Mouse (Mus musculus) heart, postnatal 4 days (tissue): ENCODE measurements around the gene Ctso. TPM values are rescaled to one million over a fixed set of nuclear protein-coding genes. Genes with fewer than 3 reads are reported as not detected.

Experiments used
- DNase-seq: peaks from one replicate; pipeline ENCODE4 v3.0.0; 2021
- total RNA-seq, 2 experiments: library from RNA; stranded (reverse); gene quantifications; 2 replicates each; pipeline ENCODE4 v1.2.3; 2021

The Ctso gene
- total RNA-seq, 2 experiments from 2014 or later: 7.6 to 8.3 TPM

DNA sequence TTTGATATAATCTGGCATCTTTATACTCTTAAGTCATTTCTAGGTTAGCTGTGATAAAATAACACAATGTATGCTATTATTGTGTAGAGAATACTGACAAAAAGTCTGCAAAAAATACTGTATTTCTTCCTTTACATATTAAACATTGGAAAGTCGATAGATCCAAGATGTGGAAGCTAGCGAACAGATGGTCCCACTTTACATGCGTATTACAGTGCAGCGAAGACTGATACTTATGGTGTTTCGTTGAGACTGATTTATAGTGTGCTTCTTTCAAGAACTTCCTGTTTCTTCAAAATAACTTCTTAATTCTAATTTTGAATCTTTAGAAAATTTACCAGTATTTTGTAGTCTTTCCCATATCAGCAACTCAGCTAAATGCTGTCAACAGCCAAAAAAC is 25.1 kb downstream of the Ctso start:
- DNase-seq: no peak

DNA sequence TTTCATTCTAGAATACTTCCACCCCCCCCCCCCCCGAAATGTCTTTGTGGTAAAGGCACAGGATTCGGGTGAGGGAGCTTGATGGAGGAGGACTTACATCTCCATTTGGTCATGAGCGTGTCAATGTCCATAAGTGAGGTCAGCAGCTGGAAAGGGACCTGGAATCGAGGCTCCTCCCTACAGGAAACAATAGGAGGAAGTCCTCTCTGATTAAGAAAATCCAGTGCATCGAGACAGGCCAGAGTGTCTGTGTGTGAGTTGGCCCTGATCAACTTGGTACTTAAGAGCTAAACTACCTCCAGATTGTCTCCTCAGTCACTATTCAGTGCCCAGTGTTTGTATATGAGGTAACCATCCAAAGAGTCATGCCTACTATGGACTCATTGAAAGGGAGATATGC is 28.9 kb downstream of the Ctso start:
- no peak for DNase-seq

DNA sequence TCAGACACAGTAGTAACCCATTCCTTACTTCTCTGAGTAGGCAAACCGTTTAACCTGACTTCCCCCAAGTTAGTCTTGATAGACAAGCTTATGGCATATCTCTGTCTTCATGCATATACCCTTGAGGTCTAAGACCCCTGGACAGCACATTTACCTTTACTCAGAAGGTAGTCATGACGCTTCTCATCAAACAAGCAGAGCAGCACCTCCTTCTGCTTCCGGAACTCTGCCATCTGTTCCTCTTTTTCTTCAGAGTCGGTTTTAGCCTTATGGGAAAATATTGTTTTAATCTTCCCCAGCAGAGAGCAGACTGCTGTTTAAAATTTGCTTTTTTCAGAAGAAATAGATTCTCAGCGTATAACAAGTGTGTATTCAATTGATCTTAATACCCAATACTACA is 31.4 kb downstream of the Ctso start:
- no peak for DNase-seq

DNA sequence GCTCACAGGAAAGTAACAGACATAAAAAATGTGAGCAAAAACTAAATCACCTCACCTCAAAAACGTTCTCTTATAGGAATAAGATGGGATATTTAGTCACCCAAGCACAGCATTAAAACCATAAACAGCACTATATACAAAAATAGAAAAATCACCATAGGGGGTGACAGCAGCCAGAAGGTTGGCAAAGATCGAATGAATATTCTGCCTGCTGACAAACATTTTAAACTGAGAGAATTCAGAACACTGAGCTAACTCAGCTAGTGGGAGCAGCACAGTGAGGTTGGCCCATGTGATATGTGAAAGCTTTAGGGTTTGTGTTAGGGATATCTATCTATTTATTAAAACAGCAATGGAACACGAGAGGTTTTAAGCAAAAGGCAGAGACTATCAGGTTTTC is 32.2 kb downstream of the Ctso start:
- DNase-seq: no peak

DNA sequence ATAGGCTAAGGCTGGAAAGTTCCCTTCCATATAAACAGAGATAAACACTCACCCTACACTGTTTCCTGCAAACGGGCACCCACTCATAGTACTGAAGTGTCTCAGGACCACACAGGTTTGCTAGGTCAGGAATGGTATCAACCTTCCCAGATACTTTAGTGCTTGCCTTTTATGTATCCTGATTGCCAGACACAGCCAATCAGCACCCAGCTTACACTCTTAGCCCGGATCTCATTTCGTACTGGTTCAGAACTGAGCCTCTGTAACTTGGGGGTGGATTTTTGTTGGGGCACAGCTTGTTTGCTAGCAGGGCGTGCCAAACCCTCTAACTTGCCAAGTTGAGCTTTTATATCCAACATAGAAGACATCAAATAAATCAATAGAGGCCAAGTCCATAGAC is 43.2 kb downstream of the Ctso start:
- DNase-seq: no peak

DNA sequence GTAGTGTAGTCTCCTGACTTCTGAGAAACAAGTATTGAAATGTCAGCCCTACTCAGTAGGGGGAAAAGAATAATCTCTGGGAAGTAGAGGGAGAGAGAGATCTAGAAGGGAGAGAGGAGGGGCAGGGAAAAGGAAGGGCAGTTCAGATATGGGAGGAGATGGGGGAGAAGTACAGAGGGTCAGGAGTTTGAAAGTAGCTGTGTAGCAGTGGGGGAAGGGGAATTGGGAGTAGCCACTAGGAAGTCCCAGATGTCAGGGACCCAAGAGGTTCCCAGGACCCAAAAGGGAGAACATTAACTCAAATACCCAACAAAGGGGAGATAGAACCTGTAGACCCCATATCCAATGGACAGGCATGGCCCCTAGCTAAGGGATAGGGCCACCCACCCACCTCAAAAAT is 43.7 kb downstream of the Ctso start, which contains the start of gene Tdo2:
TSS of gene Tdo2 (minus strand) at position 101 of the 400 bp plus-strand sequence.
- DNase-seq: no peak

DNA sequence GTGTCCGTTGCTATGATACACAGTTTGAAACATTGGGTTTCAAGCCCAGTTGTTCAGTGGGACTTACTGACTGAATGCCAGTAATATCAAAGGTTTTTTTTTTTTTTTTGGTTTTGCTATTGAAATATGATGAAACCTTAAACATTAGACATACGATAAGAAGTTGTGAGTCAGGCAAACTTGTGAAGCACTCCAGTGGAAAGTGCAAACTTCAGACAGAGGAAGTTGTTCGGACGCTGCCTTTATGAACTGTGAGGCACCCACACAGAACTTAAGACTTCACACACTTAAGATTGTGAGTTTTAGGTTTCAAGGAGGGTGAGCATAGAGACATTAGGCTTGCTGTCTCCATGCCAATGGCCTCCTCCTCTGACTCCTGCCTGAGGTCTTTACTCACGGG is 49.2 kb downstream of the Ctso start:
- DNase-seq: no peak

DNA sequence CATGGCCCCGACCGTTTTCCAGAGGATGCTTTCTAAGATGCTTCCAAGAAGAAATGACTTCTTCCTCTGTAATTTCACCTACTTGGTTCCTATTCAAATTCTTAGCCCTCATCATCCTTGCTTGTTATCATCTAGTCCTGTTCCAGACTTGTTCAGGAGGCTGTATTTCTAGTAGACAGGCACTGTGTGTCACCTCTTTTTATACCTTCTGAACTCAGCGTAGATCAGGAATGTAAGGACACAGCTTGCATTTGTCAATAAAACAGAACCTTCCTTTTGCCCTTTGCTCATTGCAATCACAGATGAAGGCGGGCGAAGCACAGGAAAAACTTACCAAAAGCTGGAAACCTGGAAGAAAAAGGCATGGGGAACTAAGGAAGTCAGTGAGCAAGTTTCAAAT is 49.6 kb downstream of the Ctso start, which contains the start of gene Asic5:
TSS of gene Asic5 (plus strand) at position 301 of the 400 bp plus-strand sequence.
- DNase-seq: no peak

DNA sequence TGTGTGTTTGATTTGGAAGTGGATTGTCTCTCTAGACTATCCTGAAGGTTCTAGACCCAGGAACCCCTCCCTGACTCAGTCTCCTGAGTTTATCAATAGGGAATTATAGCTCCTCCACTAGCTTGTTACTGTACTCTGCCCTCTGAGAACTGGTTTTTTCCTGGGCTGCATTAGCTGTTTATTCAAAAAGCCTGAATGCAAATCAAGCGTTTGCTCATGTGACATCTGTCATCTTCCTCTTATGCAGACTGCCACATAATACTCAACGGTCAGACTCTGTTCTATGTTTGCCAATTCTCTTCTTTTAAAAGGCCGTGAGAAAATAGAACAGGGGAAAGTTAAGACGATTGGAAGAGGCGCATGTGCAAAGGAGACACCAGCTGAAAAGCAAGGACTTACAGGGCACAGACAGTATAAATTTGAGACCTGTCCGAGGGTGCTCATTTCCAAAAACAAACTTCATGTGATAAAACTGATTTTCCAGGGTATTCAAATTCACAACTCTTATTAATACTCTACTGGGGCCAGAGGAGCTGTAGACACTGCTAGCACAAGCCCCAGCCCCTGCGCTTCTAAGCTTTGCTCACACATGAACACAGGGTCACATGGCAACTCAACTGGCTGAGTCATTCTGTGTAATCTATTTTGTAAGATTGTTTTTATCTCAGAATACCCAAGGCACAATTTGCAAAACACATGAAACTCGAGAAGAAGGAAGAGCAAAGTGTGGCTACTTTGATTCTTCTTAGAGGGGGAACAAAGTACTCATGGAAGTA is 50.9 kb downstream of the Ctso start:
- DNase-seq: no peak

DNA sequence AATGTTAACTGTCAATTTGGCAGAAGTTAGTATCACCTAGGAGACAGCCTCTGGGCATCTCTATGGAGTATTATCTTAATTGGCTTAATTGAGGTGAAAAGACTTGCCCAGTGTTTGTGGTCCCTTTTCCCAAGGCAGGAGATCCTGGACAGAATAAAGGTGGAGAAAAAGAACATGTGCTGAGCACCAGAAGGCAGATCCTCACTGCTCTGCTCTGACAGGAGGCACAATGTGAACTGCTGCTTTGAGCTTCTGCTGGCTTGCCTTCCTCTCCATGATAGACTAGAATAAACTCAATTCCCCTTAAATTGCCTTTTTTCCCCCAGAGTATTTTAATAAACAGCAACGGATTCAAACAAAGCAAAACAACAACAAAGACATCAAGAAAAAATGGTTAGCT is 52.7 kb downstream of the Ctso start:
- DNase-seq: no peak

DNA sequence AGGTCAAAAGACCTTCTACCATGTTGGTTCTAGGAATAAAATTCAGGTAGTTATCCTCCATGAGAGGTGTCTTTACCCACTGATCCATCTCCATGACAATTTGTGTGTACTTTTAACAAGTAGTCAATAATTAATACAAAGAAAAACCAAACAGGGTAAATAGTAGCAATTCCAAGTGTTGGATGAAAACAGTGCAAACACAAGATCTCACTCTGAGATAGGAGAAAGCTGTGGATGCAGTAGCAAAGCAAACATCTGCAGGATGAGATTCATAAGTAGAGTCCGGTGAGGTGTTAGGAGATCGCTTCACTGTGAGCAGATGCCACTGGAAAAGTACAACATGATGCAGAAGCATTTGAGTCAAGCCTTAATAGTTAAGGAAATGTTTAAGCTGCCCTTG is 53.7 kb downstream of the Ctso start:
- no peak for DNase-seq

DNA sequence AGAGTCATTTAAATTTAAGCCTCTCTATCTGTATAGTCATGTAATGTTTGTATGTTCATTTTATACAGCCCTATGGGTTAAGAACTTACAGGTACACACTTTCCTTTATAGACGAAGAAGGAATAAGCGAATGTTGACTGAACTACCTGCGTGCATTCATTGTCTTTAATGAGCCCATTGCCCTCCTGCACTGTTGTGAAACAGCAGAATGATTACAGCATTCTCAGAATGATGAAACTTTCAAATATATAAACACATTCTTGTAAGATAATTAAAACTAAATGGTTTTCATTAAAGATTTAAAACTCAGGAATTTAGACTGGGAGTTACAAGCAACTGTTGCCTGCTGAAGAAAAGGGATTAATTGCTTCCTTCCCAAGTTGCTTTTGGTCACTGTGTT is 55.2 kb downstream of the Ctso start:
- DNase-seq: no peak

DNA sequence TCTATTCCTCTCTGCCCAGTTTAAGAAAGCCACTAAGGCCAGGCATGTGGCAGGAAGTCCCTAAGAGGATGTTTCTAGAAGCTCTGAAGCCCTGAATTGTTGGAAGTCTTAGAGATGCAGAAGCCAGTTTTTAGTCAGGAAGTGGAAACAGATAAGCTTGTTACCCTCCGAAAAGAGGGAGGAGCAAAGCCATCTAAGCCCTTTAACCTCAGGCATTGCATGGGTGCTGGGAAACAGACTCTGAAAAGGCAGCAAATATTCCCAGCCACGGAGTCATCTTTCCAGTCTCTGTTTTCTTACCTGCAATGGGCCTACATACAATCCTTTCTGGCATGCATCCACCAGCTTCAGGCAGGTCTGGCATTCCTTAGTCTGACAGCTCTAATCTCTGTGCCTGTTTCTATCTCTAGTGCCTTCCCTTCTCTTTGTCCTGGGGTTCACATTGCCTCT is 57.3 kb downstream of the Ctso start:
- peak; percentile 7 for DNase-seq

DNA sequence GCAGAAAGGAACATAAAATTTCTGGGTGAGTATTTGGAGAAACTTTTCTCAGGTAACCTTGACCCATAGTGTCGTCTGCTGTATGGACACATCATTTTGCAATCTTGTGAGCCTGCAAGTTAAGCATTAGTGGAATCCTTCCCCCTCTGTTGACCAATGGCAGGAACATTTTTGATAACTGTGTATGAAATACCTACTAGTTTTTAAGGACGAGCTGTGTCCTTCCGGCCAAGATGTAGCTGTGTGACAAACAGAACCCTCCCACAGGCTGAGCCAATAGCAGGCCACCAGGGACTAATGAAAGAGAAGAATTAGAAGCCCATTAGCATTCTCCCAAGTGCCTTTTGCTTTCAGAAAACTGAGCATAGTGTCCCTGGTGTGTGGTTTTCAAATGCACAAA is 58.1 kb downstream of the Ctso start:
- DNase-seq: no peak

DNA sequence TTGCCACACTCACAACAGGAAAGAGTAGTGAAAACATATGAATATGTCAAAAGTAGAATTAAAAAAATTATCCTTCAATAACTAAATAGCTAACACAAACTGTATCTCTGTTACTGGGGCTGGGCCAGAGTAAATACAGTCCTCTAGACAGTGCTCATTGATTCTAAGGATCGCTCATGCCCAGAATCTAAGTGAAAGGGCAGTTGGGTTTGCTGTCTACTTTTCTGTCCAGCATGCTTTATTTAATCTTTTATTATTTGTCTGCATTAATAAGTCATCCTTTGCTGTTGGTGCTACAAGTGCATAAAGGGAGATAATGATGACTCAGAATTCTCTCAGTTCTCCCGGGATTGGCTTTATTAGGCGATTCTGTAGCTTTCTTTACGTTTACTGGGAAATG is 63.0 kb downstream of the Ctso start:
- no peak for DNase-seq

DNA sequence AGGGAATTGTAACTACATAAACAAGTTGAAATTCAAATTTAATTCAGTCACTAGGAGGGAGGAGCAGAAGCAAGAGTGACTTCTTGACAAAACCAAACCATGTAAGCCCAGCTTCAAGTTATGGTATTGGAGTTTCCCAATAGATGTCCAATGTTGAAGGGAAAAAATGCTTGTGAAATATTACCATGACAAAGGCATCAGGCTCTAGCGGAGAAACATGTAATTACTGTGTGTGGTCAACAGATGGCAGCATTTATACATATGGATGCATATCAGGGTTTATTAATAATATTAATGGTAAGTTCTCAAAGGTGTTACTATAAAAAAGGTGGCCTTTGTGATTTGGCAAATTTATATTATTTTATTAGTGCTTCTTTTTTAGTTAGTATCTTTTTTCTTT is 63.6 kb downstream of the Ctso start:
- DNase-seq: peak; percentile 34

Other genes with a start within 250 kb of the Ctso start
- not detected for gene Tdo2, start 43.6 kb downstream of the Ctso start, total RNA-seq
- gene Asic5, start 49.7 kb downstream of the Ctso start, total RNA-seq: not detected
- 10 to 100 TPM; 24.1 to 24.7 TPM for gene Gucy1b1, start 142.1 kb downstream of the Ctso start, total RNA-seq
- gene Gucy1a1, start 213.2 kb downstream of the Ctso start, total RNA-seq: 10 to 100 TPM; 39.6 to 39.7 TPM